Mouse (Mus musculus) ES-Bruce4 (cell line): ENCODE data around the gene Olfr1016.

Experiments
- CTCF ChIP-seq: IDR thresholded peaks from one replicate; pipeline ENCODE4 v1.8.1; 2011; ENCODE audit warnings: low read depth, low read length
- EP300 ChIP-seq: IDR thresholded peaks from 2 replicates; pipeline ENCODE4 v1.6.1; 2011; ENCODE audit warnings: low read depth, low read length; ENCODE audit not compliant: insufficient read depth
- POLR2A ChIP-seq: IDR thresholded peaks from one replicate; pipeline ENCODE4 v1.8.1; 2011; ENCODE audit warnings: low read length; ENCODE audit not compliant: insufficient read depth

- TF ChIP-seq POLR2A (no peak), CTCF (no peak), EP300 (no peak)
Observed at GRCm38 (mm10) chr2:85818179-85818578, 15.8 kb upstream of the Olfr1016 start, which contains the start of gene Olfr1018.
